Mouse (Mus musculus) kidney, postnatal 14 days (tissue): ENCODE data around the gene Gm10300.
A peak's percentile ranks its signal among the peaks of the same experiment; 100 is the strongest.

Source experiments
- DNase-seq: peaks from one replicate; pipeline ENCODE4 v3.0.0; 2022; ENCODE audit warnings: mixed read lengths

Gm10300 gene

DNA sequence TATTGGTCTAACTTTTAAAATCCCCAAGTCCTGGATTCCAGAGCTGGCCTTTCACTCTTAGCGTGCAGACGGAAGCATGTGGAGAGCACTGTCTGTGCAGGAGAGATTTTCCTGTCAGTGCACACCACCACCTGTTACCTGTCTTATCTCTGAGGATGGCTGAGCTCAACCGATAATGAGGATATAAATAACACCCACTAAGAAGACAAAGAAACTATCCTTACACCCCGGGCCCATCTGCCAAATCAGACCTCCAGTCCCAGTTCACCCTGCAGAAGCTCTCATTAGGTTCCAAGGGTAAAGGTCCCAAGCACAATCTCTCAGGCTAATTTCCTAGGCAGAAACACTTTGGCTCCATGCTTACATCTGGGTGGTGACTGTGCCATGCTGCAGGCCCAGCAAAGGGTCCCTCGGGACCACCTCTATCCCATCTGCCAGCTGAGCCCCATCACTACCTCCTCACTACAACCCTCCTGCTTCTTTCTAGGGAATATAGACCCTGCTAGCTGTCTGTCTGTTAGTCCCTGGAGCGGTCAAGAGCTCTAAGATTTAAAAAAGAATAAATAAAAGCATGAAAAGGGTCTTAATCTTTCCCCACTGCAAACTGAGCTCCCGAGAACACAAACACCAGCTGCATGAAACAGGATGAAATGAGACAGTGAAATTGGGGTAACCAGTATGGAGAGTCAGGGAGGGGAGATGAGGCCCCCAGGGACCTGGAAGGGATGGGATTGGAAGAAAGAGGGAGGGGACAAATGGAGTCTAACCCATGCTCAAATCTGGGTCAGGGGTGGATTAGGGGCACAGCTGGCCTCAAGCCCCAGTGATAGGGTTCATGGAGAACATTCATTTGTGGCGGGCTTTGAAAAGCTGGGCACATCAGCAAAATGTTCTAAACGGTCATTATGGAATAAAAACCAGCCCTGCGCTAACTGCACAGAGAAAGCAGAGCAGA, 22.9 kb upstream of the Gm10300 start:
- no peak for DNase-seq

DNA sequence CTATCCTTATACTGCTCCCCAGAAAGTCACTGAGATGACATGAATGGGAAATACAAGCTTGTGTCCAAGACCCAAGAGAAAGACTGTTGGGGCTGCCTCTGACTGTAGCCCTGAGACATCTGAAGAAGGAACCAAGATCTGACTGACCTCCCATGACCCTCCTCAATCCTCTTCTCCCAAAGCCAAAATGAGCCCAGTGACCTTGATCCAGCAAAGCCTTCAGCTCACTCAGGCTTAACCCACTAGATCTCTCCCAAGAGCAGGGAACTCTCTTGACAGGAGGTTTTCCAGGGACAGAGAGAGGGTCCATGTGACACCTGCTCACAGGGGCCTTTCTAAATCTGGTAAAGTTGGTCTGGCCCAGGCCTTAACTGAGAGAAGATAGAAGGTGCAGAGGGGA, 17.2 kb upstream of the Gm10300 start:
- no peak for DNase-seq

DNA sequence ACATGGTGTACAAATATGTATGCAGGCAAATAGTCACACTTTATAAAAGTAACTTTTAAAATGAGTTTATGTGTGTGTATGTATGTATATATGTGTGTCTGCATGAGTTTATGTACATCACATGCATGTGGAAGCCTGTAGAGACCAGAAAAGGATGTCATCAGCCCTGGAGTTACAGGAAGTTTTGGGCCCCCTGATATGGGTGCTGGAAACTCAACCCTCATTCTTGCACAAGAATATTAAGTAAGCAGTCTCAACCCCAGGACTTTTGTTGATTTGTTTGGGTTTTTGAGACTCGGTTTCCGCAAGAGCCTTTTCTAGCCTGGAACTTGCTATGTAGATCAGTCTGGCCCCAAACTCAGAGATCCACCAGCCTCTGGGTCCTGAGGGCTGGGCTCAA, 15.0 kb upstream of the Gm10300 start:
- no peak for DNase-seq

DNA sequence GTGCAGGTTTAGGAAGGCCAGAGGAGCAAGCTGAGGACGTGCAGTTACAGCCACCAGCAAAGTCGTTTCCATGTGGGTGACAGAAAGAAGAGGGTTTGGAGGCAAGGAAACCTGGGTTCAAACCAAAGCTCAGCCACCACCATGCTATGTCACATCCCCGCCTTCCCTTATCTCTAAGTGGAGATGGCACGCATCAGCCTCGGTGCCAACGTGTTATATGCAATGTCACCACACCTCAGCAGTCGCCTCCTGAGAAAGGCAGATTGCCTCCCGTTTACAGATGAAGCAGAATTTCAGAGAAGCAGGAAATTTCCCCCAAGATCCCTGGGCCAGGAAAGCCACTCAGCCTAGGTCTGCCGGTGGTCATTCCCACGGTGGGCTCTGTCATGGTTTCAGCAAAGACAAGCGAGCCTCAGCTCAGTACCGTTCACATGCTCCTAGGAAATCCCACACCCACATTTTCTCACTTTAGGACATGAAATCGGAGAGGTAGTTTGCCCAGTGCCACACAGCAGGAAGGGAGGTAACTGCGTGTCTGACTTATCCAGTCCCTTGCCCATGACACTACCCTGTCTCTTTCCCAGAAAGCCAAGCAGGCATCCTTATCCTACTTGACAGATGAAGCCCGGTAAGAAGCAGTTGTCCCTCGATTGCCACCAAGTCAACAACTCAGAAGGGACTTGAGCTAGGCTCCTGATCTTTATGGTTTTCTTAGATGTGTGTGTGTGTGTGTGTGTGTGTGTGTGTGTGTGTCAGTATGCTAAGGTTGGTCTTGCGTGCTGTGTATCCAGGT, 14.3 kb upstream of the Gm10300 start:
- no peak for DNase-seq

DNA sequence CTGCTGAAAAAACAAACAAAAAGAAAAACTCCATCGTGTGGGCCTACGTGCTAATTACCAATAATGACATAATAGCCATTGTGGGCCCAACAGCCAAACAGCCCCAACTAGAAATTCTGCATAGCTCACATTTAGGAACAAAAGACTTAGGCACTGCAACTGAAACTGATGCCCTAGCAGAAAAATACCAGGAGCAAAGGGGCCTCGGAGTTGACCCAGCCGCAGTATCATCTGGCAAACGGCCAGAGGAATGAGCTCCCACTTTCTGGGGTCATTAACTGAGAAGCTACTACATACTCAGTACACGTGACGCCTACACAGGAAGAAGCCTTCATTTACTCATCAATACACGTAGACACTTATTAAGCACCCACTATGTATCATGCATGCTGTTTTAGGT, 12.2 kb upstream of the Gm10300 start:
- peak; percentile 64 for DNase-seq

DNA sequence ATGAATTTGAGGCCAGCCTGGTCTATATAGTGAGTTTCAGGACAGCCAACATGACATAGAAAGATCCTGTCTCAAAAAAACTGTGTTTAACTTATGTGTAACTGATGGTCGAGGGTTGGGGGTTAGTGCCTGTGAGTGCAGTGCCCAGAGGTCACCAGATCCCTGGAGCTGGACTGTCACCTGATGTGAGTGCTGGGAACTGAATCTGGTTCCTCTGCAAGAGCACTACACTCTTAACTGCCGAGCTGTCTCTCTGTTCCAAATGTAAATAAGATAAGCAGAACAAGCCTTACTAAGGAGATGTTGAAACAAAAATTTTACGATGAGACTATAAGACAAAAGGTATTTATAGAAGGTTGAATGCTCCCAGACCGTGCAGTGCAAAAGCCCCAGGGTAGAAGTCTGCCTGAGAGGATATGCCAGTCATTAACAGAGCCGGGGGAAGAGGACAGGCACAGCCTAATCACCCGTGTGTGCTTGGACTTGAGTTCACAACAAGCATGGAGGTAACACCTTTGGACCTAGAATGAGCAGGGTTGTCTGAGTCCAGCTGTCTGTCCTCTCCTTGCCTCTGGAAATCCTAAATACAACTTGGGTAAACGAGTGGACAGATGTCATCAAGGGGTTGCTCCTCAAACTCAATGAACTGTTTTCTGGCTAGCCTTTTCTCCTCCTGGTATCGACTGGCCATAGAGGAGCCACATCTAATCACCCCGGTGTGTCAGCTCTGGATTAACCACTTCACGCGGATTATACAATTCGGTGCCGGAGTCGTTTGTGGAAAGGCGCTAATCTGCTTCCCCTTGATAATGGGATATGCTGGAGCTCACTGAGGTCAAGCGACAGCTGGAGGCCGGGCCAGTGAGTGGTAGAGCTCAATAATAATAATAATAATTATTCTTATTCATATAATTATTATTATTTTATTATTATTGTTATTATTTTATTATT, 11.3 kb upstream of the Gm10300 start:
- peak; percentile 65 for DNase-seq

DNA sequence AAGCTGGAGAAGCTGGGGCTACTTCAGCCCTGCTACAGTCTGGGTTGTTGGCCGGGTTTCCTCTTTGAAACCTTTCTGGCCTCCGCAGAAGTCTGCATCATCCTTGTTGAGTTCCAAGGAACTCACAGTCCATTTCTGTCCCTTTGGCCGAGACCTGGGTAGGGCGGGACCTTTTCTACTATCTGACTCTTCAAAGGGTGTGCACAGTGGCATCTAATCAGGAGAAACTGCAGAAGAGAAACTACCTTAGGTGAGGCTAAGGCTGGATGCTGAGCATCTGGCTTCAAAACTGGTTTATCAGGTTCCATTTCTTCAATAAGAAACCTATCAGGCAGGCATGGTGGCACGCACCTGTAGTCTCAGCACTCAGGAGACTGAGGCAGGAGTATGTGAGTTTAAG, 9.9 kb upstream of the Gm10300 start:
- DNase-seq: no peak

DNA sequence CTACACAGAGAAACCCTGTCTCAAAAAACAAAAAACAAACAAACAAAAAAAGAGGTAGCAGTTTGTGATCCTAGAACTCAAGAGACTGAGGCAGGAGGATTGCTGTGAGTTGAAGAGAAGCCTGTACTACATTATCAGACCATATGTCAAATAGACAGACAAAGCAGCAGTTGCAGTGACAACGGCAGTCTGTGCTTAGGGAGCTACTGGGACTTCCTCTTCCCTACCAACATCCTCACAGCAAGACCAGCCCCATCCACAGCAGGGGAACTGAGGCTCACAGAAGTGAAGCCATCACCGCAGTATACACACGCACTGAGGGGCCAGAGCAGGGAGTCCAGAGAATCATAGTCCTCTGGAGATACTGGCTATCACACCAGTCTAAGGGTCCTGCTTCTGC, 8.9 kb upstream of the Gm10300 start:
- no peak for DNase-seq

DNA sequence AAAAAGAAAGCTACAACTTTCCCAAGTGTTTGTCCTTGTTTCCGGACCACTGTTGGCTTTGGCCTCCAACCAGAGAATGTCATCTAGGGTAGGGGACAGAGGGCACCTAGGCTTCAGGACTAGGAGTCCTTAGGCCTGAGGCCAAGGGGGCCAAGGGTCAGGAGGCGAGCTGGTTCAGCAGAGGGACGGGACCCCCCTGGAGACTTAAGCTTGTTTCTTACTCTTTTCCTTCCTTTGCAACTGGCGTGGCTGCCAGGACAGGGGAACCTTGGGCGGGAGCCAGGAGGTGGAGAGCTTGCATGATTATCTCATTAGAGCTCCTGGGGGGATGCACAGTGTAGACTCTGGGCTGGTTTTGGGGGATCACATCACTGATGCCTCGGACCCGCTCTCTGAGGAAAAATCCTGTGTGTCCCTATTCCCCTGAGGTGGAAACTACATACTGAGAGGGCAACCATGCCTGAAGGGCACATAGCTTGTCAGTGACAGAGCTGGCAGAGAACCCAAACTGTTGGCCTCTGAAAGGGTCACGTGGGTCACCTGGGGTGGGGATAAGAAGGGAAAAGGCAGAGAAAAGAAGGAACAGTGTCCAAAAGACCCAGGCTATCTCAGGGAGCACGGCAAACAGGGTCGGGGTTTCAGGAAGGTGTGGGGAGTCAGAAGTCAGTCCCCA, 8.3 kb upstream of the Gm10300 start:
- DNase-seq: peak; percentile 93

DNA sequence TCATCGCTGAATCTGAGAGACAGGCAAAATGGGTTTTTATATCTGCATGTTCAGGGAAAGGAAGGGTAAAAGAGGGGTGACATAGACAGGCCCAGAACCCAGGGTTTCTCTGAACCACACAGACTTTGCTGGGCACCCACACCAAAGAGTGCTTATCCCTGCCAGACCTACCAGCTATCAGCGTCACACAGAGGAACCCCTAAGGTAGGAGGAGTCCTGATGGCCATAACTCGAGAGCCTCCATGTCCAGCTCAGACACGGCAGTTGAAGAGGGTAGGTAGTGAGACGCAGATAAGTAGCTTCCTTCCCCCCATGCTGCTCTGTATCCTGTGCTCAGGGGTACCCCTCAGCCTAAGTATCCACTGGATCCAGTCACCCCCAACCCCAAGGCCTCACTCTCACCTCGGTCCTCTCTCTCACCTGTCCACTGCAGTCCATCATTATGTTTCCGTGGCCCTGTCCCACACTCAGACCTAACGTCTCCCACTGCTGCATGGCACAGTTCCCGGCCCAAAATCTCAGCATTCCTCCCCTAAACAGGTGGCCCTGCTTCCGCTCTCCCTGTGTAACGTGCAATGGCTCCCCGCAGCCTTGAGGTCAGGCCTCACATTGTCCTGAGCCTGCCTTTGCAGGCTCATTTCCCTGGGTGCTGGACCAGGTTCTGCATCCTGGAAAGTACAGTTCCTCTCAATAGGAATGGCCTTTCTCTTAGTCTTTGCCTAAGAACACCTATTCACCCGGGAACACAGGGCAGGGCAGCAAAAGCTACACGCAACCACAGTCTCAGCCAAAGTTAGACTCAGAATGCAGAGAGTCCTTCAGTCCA, 7.2 kb upstream of the Gm10300 start:
- DNase-seq: no peak

DNA sequence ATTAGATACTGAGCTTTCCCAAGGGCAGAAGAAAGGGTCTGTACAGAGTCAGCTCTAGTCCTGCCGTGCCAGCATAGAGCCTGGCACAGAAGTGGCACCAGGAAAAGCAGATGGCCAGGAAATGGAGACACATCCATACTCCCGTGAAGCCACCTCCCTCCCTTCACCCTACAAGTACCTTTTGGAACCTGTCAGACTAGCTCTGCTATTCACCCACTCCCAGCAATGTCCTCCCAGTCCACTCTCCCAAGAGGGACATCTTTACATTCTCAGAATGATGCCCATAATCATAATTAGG, 6.6 kb upstream of the Gm10300 start:
- no peak for DNase-seq

DNA sequence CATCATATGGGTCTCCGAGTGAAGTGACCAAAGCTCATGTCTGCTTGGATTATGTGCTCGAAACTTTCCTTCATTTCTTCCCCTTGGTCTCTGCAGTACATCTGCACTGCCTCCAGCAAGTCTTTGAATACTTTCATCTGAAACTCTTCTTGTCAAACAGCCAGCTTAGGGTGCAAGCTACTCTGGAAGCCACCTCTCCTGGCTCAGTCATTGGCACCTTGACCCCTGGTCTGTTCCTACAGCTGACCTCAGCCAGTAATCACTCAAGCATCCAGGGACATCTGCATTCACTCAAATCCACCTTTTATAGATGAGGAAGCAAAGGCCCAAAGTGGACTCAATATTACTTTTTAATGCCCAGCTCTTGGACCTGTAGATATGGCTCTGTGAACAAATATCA, 2.8 kb upstream of the Gm10300 start:
- DNase-seq: peak; percentile 48

DNA sequence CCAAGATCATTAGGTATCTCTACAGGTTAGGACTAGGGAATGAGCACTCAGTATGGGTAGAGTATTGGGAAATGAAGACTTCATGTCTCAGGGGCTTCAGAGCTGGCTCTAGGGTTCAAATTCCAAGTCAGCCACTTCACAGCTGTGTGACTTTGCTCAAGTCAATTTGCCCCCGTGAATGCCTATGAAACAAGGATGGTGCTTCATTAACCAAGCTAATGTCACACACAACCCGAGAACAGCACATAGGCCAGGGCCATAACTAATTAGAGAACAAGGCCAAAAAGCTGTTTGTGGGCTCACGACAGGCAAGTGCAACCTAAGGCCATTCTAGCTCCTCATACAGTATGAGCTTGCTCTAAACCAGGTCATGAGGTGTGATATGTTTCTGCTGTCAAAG, 2.3 kb upstream of the Gm10300 start:
- DNase-seq: no peak

DNA sequence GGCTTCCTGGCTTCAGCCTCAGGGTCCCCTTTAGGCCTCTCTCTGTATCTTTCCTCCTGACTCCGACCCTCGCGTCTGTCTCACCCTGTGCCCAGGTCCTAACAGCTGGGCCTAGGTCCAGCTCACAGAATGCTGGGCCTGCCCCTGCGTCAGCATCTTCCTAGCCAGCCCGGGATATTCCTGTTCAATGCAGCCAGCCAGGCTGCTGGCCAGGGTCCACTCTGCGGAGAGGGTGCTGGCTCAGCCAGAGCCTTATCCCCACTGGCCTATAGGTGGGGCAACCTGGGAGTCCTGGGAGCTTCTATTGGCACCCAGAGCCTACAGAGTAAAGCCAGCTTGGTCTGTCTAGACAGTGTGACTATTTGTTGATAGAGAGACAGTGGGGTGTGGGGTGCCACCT, 1.6 kb upstream of the Gm10300 start:
- DNase-seq: peak; percentile 89

DNA sequence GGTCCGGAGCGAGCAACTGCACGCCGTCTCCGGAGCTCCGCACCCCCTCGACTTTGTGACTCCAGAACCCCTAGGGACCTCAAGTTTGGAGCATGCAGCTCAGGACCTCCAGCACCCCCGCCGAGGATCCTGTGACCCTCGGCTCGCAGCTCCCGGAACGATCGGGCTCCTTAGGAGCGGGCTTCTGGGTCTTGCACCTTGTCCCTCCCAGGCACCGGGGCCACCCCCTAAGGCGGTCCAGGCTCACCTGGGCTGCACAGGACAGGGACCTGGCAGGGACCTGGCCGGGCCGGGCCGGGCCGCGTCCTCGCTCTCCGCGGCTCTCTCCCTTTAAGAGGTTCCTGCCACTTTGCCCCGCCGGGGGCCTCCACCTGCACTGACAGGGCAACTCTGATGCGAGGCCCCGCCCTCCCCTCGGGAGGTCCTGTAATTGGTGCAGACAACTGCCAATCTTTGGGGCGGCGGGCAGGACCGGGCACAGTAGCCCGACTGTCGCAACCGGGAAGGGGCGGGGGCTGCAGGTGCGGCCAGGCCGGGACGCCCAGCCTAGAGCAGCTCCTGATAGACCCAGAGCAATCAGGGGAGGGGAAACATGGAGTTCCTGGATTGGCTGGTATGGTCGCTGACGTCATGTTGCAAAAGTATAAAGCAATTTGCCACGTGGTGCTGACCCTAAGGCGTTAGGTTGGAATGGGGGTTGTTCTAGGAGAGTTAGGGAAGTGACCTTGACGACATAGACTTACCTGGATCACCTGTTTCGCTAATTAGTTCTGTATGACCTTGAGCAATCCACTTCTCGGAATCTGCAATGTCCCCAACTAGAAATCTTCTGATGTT, 654 bp downstream of the Gm10300 start, which contains the start of gene Epb41:
Epb41 (minus strand) TSS at position 389 of the 837 bp plus-strand sequence.
- peak; percentile 99 for DNase-seq

DNA sequence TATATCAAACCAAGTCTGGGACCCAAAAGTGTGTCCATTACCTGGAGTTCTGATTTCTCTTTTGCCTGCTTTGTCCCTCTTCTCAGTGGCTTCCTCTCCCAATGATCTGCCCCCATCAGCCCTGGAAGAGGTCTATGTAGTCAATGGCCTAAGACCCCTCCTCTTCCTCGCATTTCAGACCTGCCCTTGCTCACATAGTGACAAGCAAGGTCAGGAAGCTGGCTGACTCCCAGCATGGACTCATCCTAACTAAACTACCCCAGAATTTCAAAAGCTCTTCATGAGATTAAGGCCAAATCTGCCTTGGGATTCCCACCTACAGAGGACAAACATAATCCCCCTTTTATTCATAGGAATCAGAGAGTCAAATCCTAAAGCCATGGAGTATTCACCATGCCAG, 1.3 kb downstream of the Gm10300 start:
- DNase-seq: no peak

DNA sequence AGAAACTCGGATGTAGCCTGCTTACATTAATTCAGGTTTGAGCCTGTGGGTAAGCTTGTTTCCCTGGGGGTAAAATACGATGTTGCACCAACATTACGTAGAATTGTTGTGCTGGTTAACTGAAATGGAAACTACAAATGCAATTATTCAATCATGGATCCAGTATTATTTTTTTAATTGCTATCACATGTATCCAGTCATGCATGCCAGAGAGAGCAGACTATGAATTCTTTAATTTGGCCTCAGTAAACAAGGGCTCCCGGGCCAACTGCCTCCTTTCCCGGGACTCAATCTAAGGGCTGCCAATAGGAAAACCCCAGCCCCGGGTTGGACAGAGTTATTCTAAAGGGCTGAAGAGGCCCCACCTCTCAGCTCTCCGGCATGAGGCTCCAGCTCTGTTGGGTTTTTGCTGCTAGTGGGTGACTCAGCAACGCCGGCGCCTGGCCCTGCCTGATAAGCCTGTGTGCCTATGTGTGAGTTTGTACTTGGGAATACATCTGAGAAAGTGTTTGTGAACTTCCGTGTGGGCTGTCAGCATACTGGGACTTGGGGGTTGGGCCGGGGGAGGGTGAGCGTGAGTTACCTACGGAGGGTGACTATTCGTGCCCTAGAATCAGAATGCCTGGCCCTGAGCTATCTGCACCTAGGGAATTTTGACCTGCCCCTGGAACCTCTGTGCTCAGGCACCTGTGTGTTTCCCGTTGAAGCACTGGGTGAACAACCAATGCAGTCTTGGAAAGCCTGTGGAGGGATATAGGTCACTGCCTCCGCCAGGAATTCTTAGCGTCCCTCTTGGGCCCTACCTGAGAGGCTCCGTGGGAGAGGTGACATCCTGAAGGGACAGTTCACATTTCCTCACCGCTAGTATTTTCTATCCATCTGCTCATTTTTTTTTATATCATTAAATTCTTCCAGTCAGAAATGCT, 2.2 kb downstream of the Gm10300 start:
- DNase-seq: peak; percentile 67

DNA sequence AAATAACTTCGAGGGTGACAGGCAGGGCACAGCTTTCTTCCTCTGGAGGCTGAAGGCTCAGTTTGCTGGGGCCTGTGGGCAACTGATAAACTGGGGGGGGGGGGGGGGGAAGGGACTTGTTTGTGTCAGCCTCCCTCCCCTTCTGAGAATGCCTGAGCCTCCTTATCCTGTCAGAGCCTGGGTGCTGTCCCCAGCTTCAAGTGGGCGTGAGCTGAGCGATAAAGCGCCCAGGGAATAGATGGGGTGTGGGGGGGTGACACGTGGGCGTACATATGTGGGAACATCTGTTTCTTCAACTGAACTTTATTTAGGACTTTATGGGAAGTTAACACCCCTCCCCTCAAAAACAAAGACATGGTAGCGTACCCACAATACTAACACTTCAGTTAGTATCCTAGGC, 2.9 kb downstream of the Gm10300 start:
- DNase-seq: no peak

DNA sequence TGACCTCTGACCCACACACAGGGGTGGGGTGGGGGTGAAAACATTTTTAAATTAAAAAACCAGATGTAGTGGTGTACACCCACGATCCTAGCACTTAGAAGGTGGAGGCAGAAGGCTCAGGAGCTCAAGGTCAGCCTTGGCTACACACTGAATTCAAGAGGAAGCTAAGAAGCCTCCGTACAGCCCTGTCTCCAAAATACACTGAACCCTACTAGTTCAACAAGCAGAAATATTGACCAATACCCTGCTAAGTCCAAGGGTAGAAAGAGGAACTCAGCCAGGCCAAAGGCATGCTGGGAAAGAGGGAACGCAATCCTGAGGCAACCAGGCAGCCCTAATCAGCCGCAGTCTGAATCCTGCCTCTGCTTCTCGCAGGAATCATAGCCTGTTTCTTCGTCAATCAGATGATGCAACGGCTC, 3.8 kb downstream of the Gm10300 start:
- no peak for DNase-seq
